Mouse (Mus musculus): ENCODE measurements around the gene Tmem200b. TPM values are rescaled to one million over a fixed set of nuclear protein-coding genes. Genes with fewer than 3 reads are reported as not detected.
A peak's percentile ranks its signal among the peaks of the same experiment; 100 is the strongest.

Gene Tmem200b
- polyA plus RNA-seq, 1 experiment = not detected

- no peak overlapping the region for H3K4me3 ChIP-seq (ENCODE audit: insufficient read depth, low read length)
- TF ChIP-seq CTCF (IDR thresholded peaks at IDR 0.05; ENCODE audit: low read depth, low read length) (no peak), POLR2A (IDR thresholded peaks at IDR 0.05; ENCODE audit: borderline replicate concordance, low read depth, low read length) (no peak)
- peaks cover 14% of the 10 kb centered on the region for H3K4me1 ChIP-seq (ENCODE audit: control insufficient read depth, insufficient read depth, low read length)
- no peak overlapping the region for H3K27ac ChIP-seq (ENCODE audit: insufficient read depth, low read depth, low read length)
Observed at GRCm38 (mm10) chr4:131906423-131906822, 15.1 kb upstream of the Tmem200b start.

- H3K27ac ChIP-seq (ENCODE audit: insufficient read depth, low read depth, low read length) = no peak overlapping the region
- H3K4me1 ChIP-seq (ENCODE audit: control insufficient read depth, insufficient read depth, low read length) = peaks cover 14% of the 10 kb centered on the region
- no peak overlapping the region for H3K4me3 ChIP-seq (ENCODE audit: insufficient read depth, low read length)
- TF ChIP-seq CTCF (IDR thresholded peaks at IDR 0.05; ENCODE audit: low read depth, low read length) (no peak), POLR2A (IDR thresholded peaks at IDR 0.05; ENCODE audit: borderline replicate concordance, low read depth, low read length) (no peak)
Observed at GRCm38 (mm10) chr4:131907912-131908311, 13.7 kb upstream of the Tmem200b start.

GRCm38 (mm10) chr4:131910237-131910994 lies 11.2 kb upstream of the Tmem200b start:
- peaks cover 12% of the 10 kb centered on the region for H3K4me1 ChIP-seq (ENCODE audit: control insufficient read depth, insufficient read depth, low read length)
- TF ChIP-seq CTCF (IDR thresholded peaks at IDR 0.05; ENCODE audit: low read depth, low read length) (no peak), POLR2A (IDR thresholded peaks at IDR 0.05; ENCODE audit: borderline replicate concordance, low read depth, low read length) (peak; percentile 47; the same call in 1 of the 2 replicates)
- peak overlapping the region; percentile 56 for H3K4me3 ChIP-seq (ENCODE audit: insufficient read depth, low read length)
- H3K27ac ChIP-seq (ENCODE audit: insufficient read depth, low read depth, low read length) = peak overlapping the region; percentile 96

GRCm38 (mm10) chr4:131911521-131911920 lies 10.1 kb upstream of the Tmem200b start:
- TF ChIP-seq POLR2A (IDR thresholded peaks at IDR 0.05; ENCODE audit: borderline replicate concordance, low read depth, low read length) = no peak
- no peak for TF ChIP-seq CTCF (IDR thresholded peaks at IDR 0.05; ENCODE audit: low read depth, low read length)

GRCm38 (mm10) chr4:131913526-131913925 lies 8.0 kb upstream of the Tmem200b start:
- H3K4me3 ChIP-seq (ENCODE audit: insufficient read depth, low read length) = no peak overlapping the region
- H3K4me1 ChIP-seq (ENCODE audit: control insufficient read depth, insufficient read depth, low read length) = peaks cover 12% of the 10 kb centered on the region
- no peak overlapping the region for H3K27ac ChIP-seq (ENCODE audit: insufficient read depth, low read depth, low read length)
- TF ChIP-seq CTCF (IDR thresholded peaks at IDR 0.05; ENCODE audit: low read depth, low read length) (no peak), POLR2A (IDR thresholded peaks at IDR 0.05; ENCODE audit: borderline replicate concordance, low read depth, low read length) (no peak)

More at GRCm38 (mm10) chr4:131911521-131911920, 10.1 kb upstream of the Tmem200b start:
- H3K4me3 ChIP-seq (ENCODE audit: insufficient read depth, low read length) = no peak overlapping the region
- H3K4me1 ChIP-seq (ENCODE audit: control insufficient read depth, insufficient read depth, low read length) = peaks cover 12% of the 10 kb centered on the region
- no peak overlapping the region for H3K27ac ChIP-seq (ENCODE audit: insufficient read depth, low read depth, low read length)

GRCm38 (mm10) chr4:131914046-131914643 lies 7.4 kb upstream of the Tmem200b start:
- no peak overlapping the region for H3K27ac ChIP-seq (ENCODE audit: insufficient read depth, low read depth, low read length)
- peaks cover 12% of the 10 kb centered on the region for H3K4me1 ChIP-seq (ENCODE audit: control insufficient read depth, insufficient read depth, low read length)
- no peak overlapping the region for H3K4me3 ChIP-seq (ENCODE audit: insufficient read depth, low read length)
- TF ChIP-seq POLR2A (IDR thresholded peaks at IDR 0.05; ENCODE audit: borderline replicate concordance, low read depth, low read length) (no peak), CTCF (IDR thresholded peaks at IDR 0.05; ENCODE audit: low read depth, low read length) (no peak)

GRCm38 (mm10) chr4:131914891-131915469 lies 6.6 kb upstream of the Tmem200b start:
- Histone ChIP-seq H3K4me1 (ENCODE audit: control insufficient read depth, insufficient read depth, low read length) (peaks cover 7% of the 10 kb centered on the region), H3K4me3 (ENCODE audit: insufficient read depth, low read length) (peak overlapping the region; percentile 8), H3K27ac (ENCODE audit: insufficient read depth, low read depth, low read length) (no peak overlapping the region)
- TF ChIP-seq POLR2A (IDR thresholded peaks at IDR 0.05; ENCODE audit: borderline replicate concordance, low read depth, low read length) (no peak), CTCF (IDR thresholded peaks at IDR 0.05; ENCODE audit: low read depth, low read length) (no peak)

- no peak for TF ChIP-seq POLR2A (IDR thresholded peaks at IDR 0.05; ENCODE audit: borderline replicate concordance, low read depth, low read length)
- TF ChIP-seq CTCF (IDR thresholded peaks at IDR 0.05; ENCODE audit: low read depth, low read length) = no peak
- no peak overlapping the region for H3K27ac ChIP-seq (ENCODE audit: insufficient read depth, low read depth, low read length)
- H3K4me1 ChIP-seq (ENCODE audit: control insufficient read depth, insufficient read depth, low read length) = peaks cover 3% of the 10 kb centered on the region; the same call in 1 of the 2 replicates
Observed at GRCm38 (mm10) chr4:131915821-131916328, 5.7 kb upstream of the Tmem200b start.

GRCm38 (mm10) chr4:131916425-131916824 lies 5.1 kb upstream of the Tmem200b start:
- no peak overlapping the region for H3K4me3 ChIP-seq (ENCODE audit: insufficient read depth, low read length)
- no peaks in the 10 kb centered on the region for H3K4me1 ChIP-seq (ENCODE audit: control insufficient read depth, insufficient read depth, low read length)
- TF ChIP-seq CTCF (IDR thresholded peaks at IDR 0.05; ENCODE audit: low read depth, low read length) (peak; percentile 96), POLR2A (IDR thresholded peaks at IDR 0.05; ENCODE audit: borderline replicate concordance, low read depth, low read length) (0 out of 2 replicates have a peak, but pooled peaks have one; percentile 15)
- no peak overlapping the region for H3K27ac ChIP-seq (ENCODE audit: insufficient read depth, low read depth, low read length)

More at GRCm38 (mm10) chr4:131915821-131916328, 5.7 kb upstream of the Tmem200b start:
- H3K4me3 ChIP-seq (ENCODE audit: insufficient read depth, low read length) = no peak overlapping the region

All from bone marrow macrophage, adult 2 months (primary cell).